Mouse (Mus musculus): ENCODE results near the gene Zfp777.

DNA sequence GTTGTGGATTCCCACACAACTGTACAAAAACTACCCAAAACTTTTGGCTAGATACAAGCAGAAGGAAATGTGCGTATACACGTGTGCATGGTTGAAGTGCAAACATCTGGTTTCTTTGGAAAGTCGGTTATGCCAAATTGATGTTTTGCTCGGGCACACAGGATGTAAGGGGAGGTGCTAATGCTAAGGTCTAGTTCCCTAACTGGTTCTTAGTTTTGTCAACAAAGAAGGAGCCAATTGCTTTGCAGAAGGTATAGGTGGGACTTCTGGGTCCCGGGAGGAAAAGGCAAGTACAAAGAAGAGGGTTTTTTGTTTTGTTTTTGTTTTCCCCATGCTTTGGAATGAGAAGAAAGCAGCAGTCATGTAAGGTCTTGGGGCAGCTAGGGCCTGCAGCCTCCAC lies 24.6 kb upstream of the Zfp777 start:
- TF ChIP-seq CTCF (IDR thresholded peaks at IDR 0.05; ENCODE audit: borderline replicate concordance, insufficient read depth, low read depth, low read length) (no peak), POLR2A (IDR thresholded peaks at IDR 0.05; ENCODE audit: borderline replicate concordance, insufficient read depth, low read length) (no peak)
